Mouse (Mus musculus): ENCODE data around the gene Acyp1. TPM values are rescaled to one million over a fixed set of nuclear protein-coding genes. Genes with fewer than 3 reads are reported as not detected.

The Acyp1 gene
- polyA plus RNA-seq, 1 experiment from 2014 or later: 50.3 TPM

DNA sequence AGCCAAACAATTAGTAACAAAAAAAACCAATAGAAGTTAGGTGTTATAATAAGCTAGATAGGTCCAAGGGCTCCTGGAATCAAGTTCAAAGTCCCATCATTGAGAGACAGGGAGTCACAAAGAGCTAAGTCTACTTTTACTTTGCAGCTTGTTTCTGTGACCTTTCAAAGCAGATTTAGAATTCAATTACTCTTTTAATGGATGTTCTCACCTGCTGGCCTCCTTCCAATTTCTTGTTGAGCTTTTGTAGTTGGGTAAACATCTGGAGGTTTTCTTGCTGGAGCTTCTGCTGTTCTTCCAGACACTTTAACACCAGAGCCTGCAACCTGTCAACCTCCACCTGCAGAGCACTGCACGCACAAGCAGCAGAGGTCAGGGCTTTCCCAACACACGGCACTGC lies 15.0 kb upstream of the Acyp1 start:
- Histone ChIP-seq H3K36me3 (ENCODE audit: control insufficient read depth, insufficient read depth) (peaks cover 69% of the 10 kb centered on the region), H3K9ac (ENCODE audit: low read depth, low read length) (no peak overlapping the region), H3K9me3 (ENCODE audit: control insufficient read depth) (no peaks in the 10 kb centered on the region), H3K4me2 (replicated peaks; ENCODE audit: low read depth) (no peak overlapping the region), H3K4me3 (ENCODE audit: low read depth, low read length) (no peak overlapping the region), H3K27ac (ENCODE audit: low read depth, low read length) (no peak overlapping the region), H3K4me1 (replicated peaks; ENCODE audit: control insufficient read depth, insufficient read depth, low read length) (no peaks in the 10 kb centered on the region), H3K27me3 (replicated peaks; ENCODE audit: control insufficient read depth, insufficient read depth, low read length) (no peaks in the 10 kb centered on the region)
- WGBS: 56% methylated on average over 2 of the region's 2 CpGs
- no peak for TF ChIP-seq CTCF (IDR thresholded peaks at IDR 0.05; ENCODE audit: low read depth)
- ATAC-seq: no peak

DNA sequence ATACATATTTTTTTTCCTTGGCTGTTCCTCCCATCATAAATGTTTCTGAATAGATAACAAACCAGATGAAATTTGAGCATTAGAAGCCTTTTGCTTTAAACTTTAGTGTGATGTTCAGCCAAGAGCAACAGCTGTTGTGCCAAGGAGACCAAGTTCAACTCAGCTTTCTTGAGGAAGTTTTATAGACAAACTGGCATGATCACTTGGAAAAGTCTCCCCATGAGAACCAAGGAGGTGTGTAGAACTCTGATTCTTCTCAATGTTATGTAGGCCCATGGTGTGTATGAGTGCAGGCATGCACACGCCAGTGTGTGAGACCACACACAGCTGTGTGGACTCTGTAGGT lies 10.6 kb upstream of the Acyp1 start:
- ATAC-seq: no peak
- H3K27ac ChIP-seq (ENCODE audit: low read depth, low read length): no peak overlapping the region
- H3K9ac ChIP-seq (ENCODE audit: low read depth, low read length): no peak overlapping the region
- 63% methylated on average over 1 of the region's 1 CpGs for WGBS
- no peaks in the 10 kb centered on the region for H3K4me1 ChIP-seq (replicated peaks; ENCODE audit: control insufficient read depth, insufficient read depth, low read length)
- TF ChIP-seq CTCF (IDR thresholded peaks at IDR 0.05; ENCODE audit: low read depth): no peak
- H3K4me2 ChIP-seq (replicated peaks; ENCODE audit: low read depth): no peak overlapping the region
- H3K4me3 ChIP-seq (ENCODE audit: low read depth, low read length): no peak overlapping the region
- H3K9me3 ChIP-seq (ENCODE audit: control insufficient read depth): no peaks in the 10 kb centered on the region
- H3K36me3 ChIP-seq (ENCODE audit: control insufficient read depth, insufficient read depth): peaks cover 28% of the 10 kb centered on the region
- H3K27me3 ChIP-seq (replicated peaks; ENCODE audit: control insufficient read depth, insufficient read depth, low read length): no peaks in the 10 kb centered on the region

DNA sequence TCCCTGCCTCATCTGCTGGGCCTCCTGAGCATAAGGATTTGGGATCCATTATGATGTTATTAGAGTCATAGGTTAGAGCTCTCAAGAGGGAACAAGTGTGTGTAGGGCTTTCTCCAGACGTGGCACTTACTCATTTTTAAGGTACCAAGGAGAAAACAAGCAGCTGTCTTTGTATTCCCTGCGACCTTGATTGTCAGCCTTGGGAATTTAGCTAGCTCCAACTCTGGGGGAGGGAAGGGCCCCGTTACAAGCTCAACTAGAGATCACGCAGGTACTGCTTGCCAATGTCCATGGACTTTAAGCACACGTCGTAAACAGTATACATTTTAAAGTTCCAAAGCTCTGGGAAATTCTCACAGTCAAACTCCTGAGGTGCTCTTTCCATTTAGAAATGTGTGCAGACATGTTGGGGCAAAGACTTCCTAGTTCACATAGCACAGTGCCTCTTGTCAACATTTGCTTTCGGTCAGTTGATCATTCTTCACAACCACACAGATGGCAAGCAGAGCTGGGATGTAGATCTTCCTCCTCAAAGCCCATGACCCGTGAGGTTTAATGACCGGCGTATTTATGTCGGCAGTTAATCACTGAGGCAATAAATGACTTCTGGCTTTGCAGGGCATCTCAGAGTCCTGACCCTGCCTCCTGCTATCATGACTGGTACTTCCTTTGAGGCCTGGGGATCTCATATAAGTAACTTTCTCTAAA lies 10.0 kb upstream of the Acyp1 start:
- Histone ChIP-seq H3K9ac (ENCODE audit: low read depth, low read length) (no peak overlapping the region), H3K4me3 (ENCODE audit: low read depth, low read length) (no peak overlapping the region), H3K27ac (ENCODE audit: low read depth, low read length) (no peak overlapping the region), H3K27me3 (replicated peaks; ENCODE audit: control insufficient read depth, insufficient read depth, low read length) (no peaks in the 10 kb centered on the region), H3K4me1 (replicated peaks; ENCODE audit: control insufficient read depth, insufficient read depth, low read length) (no peaks in the 10 kb centered on the region), H3K9me3 (ENCODE audit: control insufficient read depth) (no peaks in the 10 kb centered on the region), H3K4me2 (replicated peaks; ENCODE audit: low read depth) (no peak overlapping the region), H3K36me3 (ENCODE audit: control insufficient read depth, insufficient read depth) (peaks cover 24% of the 10 kb centered on the region)
- peak; percentile 61; the same call in 1 of the 2 replicates for ATAC-seq
- no peak for TF ChIP-seq CTCF (IDR thresholded peaks at IDR 0.05; ENCODE audit: low read depth)
- 31% methylated on average over 11 of the region's 11 CpGs for WGBS

DNA sequence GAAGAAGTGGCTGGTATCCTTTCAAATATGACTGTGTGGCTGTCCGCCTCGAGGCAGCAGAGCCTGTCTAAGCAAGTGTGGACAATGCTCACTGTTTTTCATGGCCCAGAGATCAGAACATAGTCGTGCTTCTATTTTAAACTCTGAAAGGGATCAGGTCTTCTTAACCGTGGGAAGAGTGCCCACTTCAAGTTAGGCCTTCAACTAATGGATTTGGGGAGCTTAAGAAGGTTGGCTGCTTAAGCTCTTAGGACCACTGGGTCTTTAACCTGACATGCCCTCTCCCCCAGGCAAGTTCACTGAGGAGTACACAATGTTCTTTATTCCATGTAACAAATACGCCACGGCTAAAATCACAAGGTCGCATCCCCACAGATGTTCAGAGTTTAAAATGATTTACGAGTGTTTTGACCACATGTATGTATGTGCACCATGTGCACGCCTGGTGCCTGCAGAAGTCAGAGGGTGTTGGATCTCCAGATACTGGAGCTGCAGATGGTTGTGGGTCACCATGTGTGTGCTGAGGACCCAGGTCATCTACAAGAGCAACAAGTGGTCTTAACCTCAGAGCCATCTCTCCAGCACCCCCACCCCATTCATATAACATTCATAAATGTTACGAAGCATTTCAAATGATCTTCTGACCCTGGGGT lies 9.2 kb upstream of the Acyp1 start:
- H3K27ac ChIP-seq (ENCODE audit: low read depth, low read length): no peak overlapping the region
- ATAC-seq: no peak
- WGBS: 82% methylated on average over 10 of the region's 10 CpGs
- H3K36me3 ChIP-seq (ENCODE audit: control insufficient read depth, insufficient read depth): peaks cover 19% of the 10 kb centered on the region
- no peak overlapping the region for H3K9ac ChIP-seq (ENCODE audit: low read depth, low read length)
- H3K4me1 ChIP-seq (replicated peaks; ENCODE audit: control insufficient read depth, insufficient read depth, low read length): no peaks in the 10 kb centered on the region
- no peaks in the 10 kb centered on the region for H3K9me3 ChIP-seq (ENCODE audit: control insufficient read depth)
- no peak for TF ChIP-seq CTCF (IDR thresholded peaks at IDR 0.05; ENCODE audit: low read depth)
- no peaks in the 10 kb centered on the region for H3K27me3 ChIP-seq (replicated peaks; ENCODE audit: control insufficient read depth, insufficient read depth, low read length)
- H3K4me2 ChIP-seq (replicated peaks; ENCODE audit: low read depth): no peak overlapping the region
- H3K4me3 ChIP-seq (ENCODE audit: low read depth, low read length): no peak overlapping the region

DNA sequence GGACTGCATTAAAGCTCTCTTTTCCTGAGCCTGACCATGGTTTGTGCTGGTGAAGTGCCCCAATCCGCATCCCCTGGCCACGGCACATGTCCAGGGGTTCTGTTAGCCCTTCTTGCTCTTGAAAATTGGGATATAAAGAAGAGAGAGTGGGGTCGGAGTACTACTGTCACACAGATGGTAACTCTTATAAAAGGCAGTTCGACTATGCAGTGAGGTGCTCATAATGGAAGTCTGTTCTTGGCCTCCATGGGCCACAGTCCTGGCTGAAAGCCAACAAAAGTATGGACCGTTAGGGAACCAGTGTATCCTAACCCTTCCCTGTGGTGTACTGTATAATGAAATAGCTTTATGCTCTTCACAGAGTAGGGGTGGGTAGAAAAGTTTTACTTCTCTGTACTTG lies 8.7 kb upstream of the Acyp1 start:
- peaks cover 15% of the 10 kb centered on the region for H3K36me3 ChIP-seq (ENCODE audit: control insufficient read depth, insufficient read depth)
- no peak overlapping the region for H3K9ac ChIP-seq (ENCODE audit: low read depth, low read length)
- 79% methylated on average over 5 of the region's 5 CpGs for WGBS
- H3K4me2 ChIP-seq (replicated peaks; ENCODE audit: low read depth): no peak overlapping the region
- H3K4me3 ChIP-seq (ENCODE audit: low read depth, low read length): no peak overlapping the region
- TF ChIP-seq CTCF (IDR thresholded peaks at IDR 0.05; ENCODE audit: low read depth): no peak
- H3K27me3 ChIP-seq (replicated peaks; ENCODE audit: control insufficient read depth, insufficient read depth, low read length): no peaks in the 10 kb centered on the region
- no peak for ATAC-seq
- H3K27ac ChIP-seq (ENCODE audit: low read depth, low read length): no peak overlapping the region
- no peaks in the 10 kb centered on the region for H3K4me1 ChIP-seq (replicated peaks; ENCODE audit: control insufficient read depth, insufficient read depth, low read length)
- no peaks in the 10 kb centered on the region for H3K9me3 ChIP-seq (ENCODE audit: control insufficient read depth)

DNA sequence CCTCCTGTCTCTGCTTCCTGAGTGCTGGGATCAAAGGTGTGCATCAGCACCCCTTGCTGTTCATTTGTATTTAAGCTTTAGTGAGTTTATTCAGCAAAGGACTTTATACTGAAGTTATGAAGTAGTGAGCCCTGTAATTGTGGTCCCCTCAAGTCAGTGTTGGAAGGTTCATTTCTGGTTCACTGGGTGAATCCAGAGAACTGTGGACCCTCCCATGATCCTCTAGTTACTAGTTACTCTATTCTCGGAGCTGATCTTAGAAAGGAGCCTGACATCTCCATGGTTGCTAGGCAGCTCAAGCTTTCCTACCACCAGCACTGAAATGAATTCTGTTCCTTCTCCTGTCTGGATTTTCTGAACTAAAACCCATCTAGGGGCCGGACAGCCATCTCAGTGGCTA lies 7.3 kb upstream of the Acyp1 start:
- peaks cover 1% of the 10 kb centered on the region; the same call in 1 of the 2 replicates for H3K36me3 ChIP-seq (ENCODE audit: control insufficient read depth, insufficient read depth)
- H3K27me3 ChIP-seq (replicated peaks; ENCODE audit: control insufficient read depth, insufficient read depth, low read length): no peaks in the 10 kb centered on the region
- 98% methylated on average over 2 of the region's 2 CpGs for WGBS
- H3K4me1 ChIP-seq (replicated peaks; ENCODE audit: control insufficient read depth, insufficient read depth, low read length): no peaks in the 10 kb centered on the region
- no peak for ATAC-seq
- no peak overlapping the region for H3K27ac ChIP-seq (ENCODE audit: low read depth, low read length)
- H3K9me3 ChIP-seq (ENCODE audit: control insufficient read depth): no peaks in the 10 kb centered on the region
- no peak overlapping the region for H3K4me2 ChIP-seq (replicated peaks; ENCODE audit: low read depth)
- H3K9ac ChIP-seq (ENCODE audit: low read depth, low read length): no peak overlapping the region
- no peak overlapping the region for H3K4me3 ChIP-seq (ENCODE audit: low read depth, low read length)
- TF ChIP-seq CTCF (IDR thresholded peaks at IDR 0.05; ENCODE audit: low read depth): no peak
